Mouse (Mus musculus) cerebellum, adult 18-20 months (tissue): ENCODE measurements around the gene Asap3.

Source experiments
- DNase-seq, 2 experiments: peaks; one replicate each; pipeline ENCODE4 v3.0.0; 2021

Gene Asap3

GRCm38 (mm10) chr4:136185375-136185774 lies 20.8 kb upstream of the Asap3 start:
- DNase-seq = no peak

GRCm38 (mm10) chr4:136186315-136186714 lies 19.9 kb upstream of the Asap3 start:
- DNase-seq = no peak

GRCm38 (mm10) chr4:136186739-136187472 lies 19.3 kb upstream of the Asap3 start:
- DNase-seq = no peak

GRCm38 (mm10) chr4:136188973-136189737 lies 17.0 kb upstream of the Asap3 start:
- DNase-seq = no peak

- no peak for DNase-seq
These were observed 16.3 kb upstream of the Asap3 start for GRCm38 (mm10) chr4:136189912-136190311.

GRCm38 (mm10) chr4:136193571-136193970 lies 12.6 kb upstream of the Asap3 start:
- DNase-seq = no peak

GRCm38 (mm10) chr4:136195029-136195428 lies 11.1 kb upstream of the Asap3 start:
- DNase-seq = no peak

GRCm38 (mm10) chr4:136195629-136196028 lies 10.5 kb upstream of the Asap3 start:
- no peak for DNase-seq

GRCm38 (mm10) chr4:136196201-136196600 lies 10.0 kb upstream of the Asap3 start:
- no peak for DNase-seq

GRCm38 (mm10) chr4:136198846-136199245 lies 7.3 kb upstream of the Asap3 start:
- DNase-seq = no peak

- peak; percentile 43 to 55 for DNase-seq
These were observed 6.4 kb upstream of the Asap3 start for GRCm38 (mm10) chr4:136199562-136200292.

- DNase-seq = peak in 1 of 2 experiments; percentile 17
These were observed 3.7 kb upstream of the Asap3 start for GRCm38 (mm10) chr4:136202509-136202908.

- DNase-seq = no peak
These were observed 1.4 kb upstream of the Asap3 start for GRCm38 (mm10) chr4:136204775-136205174.

GRCm38 (mm10) chr4:136206943-136207342 lies 778 bp downstream of the Asap3 start:
- DNase-seq = no peak

GRCm38 (mm10) chr4:136210931-136211330 lies 4.8 kb downstream of the Asap3 start:
- no peak for DNase-seq

GRCm38 (mm10) chr4:136213629-136214028 lies 7.5 kb downstream of the Asap3 start:
- no peak for DNase-seq

- DNase-seq = no peak
These were observed 8.7 kb downstream of the Asap3 start for GRCm38 (mm10) chr4:136214828-136215227.

- DNase-seq = no peak
These were observed 9.4 kb downstream of the Asap3 start for GRCm38 (mm10) chr4:136215576-136215975.

GRCm38 (mm10) chr4:136217063-136217462 lies 10.9 kb downstream of the Asap3 start:
- DNase-seq = no peak

GRCm38 (mm10) chr4:136218595-136219214 lies 12.5 kb downstream of the Asap3 start:
- DNase-seq = peak in 1 of 2 experiments; percentile 22

GRCm38 (mm10) chr4:136220133-136220775 lies 14.1 kb downstream of the Asap3 start:
- DNase-seq = no peak

GRCm38 (mm10) chr4:136223549-136224239 lies 17.5 kb downstream of the Asap3 start:
- no peak for DNase-seq
